In the genomic region with DNA sequence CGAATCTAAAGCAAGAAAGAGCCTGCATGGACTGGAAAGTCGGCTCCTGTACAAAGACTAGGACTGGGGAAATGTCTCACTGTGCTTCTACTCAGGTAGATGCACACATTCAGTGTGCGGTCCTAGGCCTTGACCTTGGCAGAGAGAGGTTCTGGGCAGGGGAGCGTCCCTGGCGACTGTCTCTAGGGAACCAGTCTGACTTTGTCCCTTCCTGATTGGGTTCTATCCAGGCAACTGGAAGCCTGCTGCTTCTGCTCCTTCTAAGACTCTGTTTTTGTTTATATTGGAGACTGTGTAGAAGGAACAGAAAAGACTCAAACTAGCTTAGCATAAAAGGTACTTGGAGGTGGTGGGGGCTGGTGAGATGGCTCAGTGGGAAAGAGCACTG, we compare ENCODE assay signal across 15 mouse cellular contexts. TPM values are rescaled to one million over a fixed set of nuclear protein-coding genes. Genes with fewer than 3 reads are reported as not detected.
DNase-seq lines count a peak whose midpoint lies in the region; ATAC-seq lines count a peak whose summit lies in the region.
"Had no signal": no experiment of that assay in that cellular context is flagged by ENCODE, and none has a peak within 500 bp of the region (broad histone marks: within the 10 kb centered on the region; RNA-seq: fewer than 3 reads in every experiment).

No protein-coding gene starts in this region.

- H3K4me2 ChIP-seq in intestine, embryonic 15.5 days (replicated peaks) = no peak overlapping the region
- H3K4me2 ChIP-seq in intestine, embryonic 16.5 days (ENCODE audit: low read depth, low read length) = no peak overlapping the region
- no peak overlapping the region for H3K4me2 ChIP-seq in midbrain, embryonic 11.5 days
- H3K4me2 ChIP-seq in midbrain, embryonic 15.5 days = no peak overlapping the region
- H3K4me2 ChIP-seq: liver, embryonic 12.5 days had no signal

- H3K27ac ChIP-seq in intestine, embryonic 15.5 days = 0 out of 2 replicates have a peak overlapping the region, but pooled peaks have one; percentile 33
- H3K27ac ChIP-seq in intestine, embryonic 16.5 days (ENCODE audit: low read length) = no peak overlapping the region
- H3K27ac ChIP-seq in midbrain, embryonic 11.5 days (ENCODE audit: low read depth, low read length) = no peak overlapping the region
- H3K27ac ChIP-seq in midbrain, embryonic 15.5 days = no peak overlapping the region
- H3K27ac ChIP-seq: liver, embryonic 12.5 days; macrophage had no signal

- no peaks in the 10 kb centered on the region for H3K27me3 ChIP-seq in intestine, embryonic 15.5 days (replicated peaks)
- H3K27me3 ChIP-seq in intestine, embryonic 16.5 days (replicated peaks; ENCODE audit: control insufficient read depth, insufficient read depth, low read length) = no peaks in the 10 kb centered on the region
- H3K27me3 ChIP-seq in midbrain, embryonic 11.5 days (ENCODE audit: control insufficient read depth, insufficient read depth, low read length) = no peaks in the 10 kb centered on the region
- no peaks in the 10 kb centered on the region for H3K27me3 ChIP-seq in midbrain, embryonic 15.5 days (replicated peaks)

- no peak overlapping the region; the same call in 1 of the 2 replicates for H3K9ac ChIP-seq in intestine, embryonic 15.5 days
- no peak overlapping the region for H3K9ac ChIP-seq in intestine, embryonic 16.5 days (ENCODE audit: low read depth, low read length)
- H3K9ac ChIP-seq in midbrain, embryonic 11.5 days (ENCODE audit: low read length) = no peak overlapping the region
- H3K9ac ChIP-seq in midbrain, embryonic 15.5 days = no peak overlapping the region
- H3K9ac ChIP-seq: liver, embryonic 12.5 days had no signal

- H3K36me3 ChIP-seq in intestine, embryonic 15.5 days = no peaks in the 10 kb centered on the region
- H3K36me3 ChIP-seq in intestine, embryonic 16.5 days (ENCODE audit: control insufficient read depth, insufficient read depth, low read length) = no peaks in the 10 kb centered on the region
- H3K36me3 ChIP-seq in midbrain, embryonic 11.5 days (ENCODE audit: control insufficient read depth, insufficient read depth, low read length) = no peaks in the 10 kb centered on the region
- no peaks in the 10 kb centered on the region for H3K36me3 ChIP-seq in midbrain, embryonic 15.5 days (replicated peaks)
- H3K36me3 ChIP-seq: liver, embryonic 12.5 days had no signal

- no peak overlapping the region for H3K4me3 ChIP-seq in intestine, embryonic 15.5 days (replicated peaks)
- no peak overlapping the region for H3K4me3 ChIP-seq in intestine, embryonic 16.5 days (ENCODE audit: low read length)
- no peak overlapping the region for H3K4me3 ChIP-seq in midbrain, embryonic 11.5 days (ENCODE audit: low read depth, low read length)
- H3K4me3 ChIP-seq in midbrain, embryonic 15.5 days = no peak overlapping the region
- H3K4me3 ChIP-seq: liver, embryonic 12.5 days had no signal

- H3K4me1 ChIP-seq in intestine, embryonic 15.5 days (replicated peaks) = peaks cover 45% of the 10 kb centered on the region
- peaks cover 58% of the 10 kb centered on the region for H3K4me1 ChIP-seq in intestine, embryonic 16.5 days (ENCODE audit: control insufficient read depth, insufficient read depth, low read length)
- peaks cover 14% of the 10 kb centered on the region for H3K4me1 ChIP-seq in midbrain, embryonic 11.5 days (ENCODE audit: control insufficient read depth, insufficient read depth, low read length)
- H3K4me1 ChIP-seq in midbrain, embryonic 15.5 days = peaks cover 35% of the 10 kb centered on the region

- DNase-seq in midbrain, embryonic 11.5 days (ENCODE audit: low spot score, missing footprints) = peak; percentile 79
- peak; percentile 20 to 62 for DNase-seq in kidney, postnatal 25 days
- DNase-seq in neural tube, embryonic 10.5 days (ENCODE audit: extremely low spot score, low spot score) = no peak
- DNase-seq in embryo, embryonic 11 days = no peak
- DNase-seq: adrenal gland, postnatal 25 days; cerebellum, adult 9-10 months; gastrocnemius, postnatal 14 days; heart, postnatal 36 days; midbrain, embryonic 14.5 days; thymus, adult 2 months had no signal

- ATAC-seq in intestine, embryonic 15.5 days = no peak
- no peak for ATAC-seq in intestine, embryonic 16.5 days
- no peak for ATAC-seq in midbrain, embryonic 11.5 days (ENCODE audit: low FRiP score)
- ATAC-seq in midbrain, embryonic 15.5 days (replicated peaks) = no peak
- ATAC-seq: liver, embryonic 12.5 days had no signal

- 51% methylated on average over 5 of the region's 5 CpGs for whole genome bisulfite sequencing in intestine, embryonic 15.5 days
- WGBS in intestine, embryonic 16.5 days = 53% methylated on average over 5 of the region's 5 CpGs
- 76% methylated on average over 5 of the region's 5 CpGs for WGBS in midbrain, embryonic 11.5 days
- 65% methylated on average over 5 of the region's 5 CpGs for WGBS in midbrain, embryonic 15.5 days

- no peaks in the 10 kb centered on the region for H3K9me3 ChIP-seq in intestine, embryonic 15.5 days
- no peaks in the 10 kb centered on the region for H3K9me3 ChIP-seq in intestine, embryonic 16.5 days (ENCODE audit: control insufficient read depth, low read length)
- H3K9me3 ChIP-seq in midbrain, embryonic 11.5 days (ENCODE audit: control insufficient read depth, low read length) = no peaks in the 10 kb centered on the region
- no peaks in the 10 kb centered on the region for H3K9me3 ChIP-seq in midbrain, embryonic 15.5 days
- H3K9me3 ChIP-seq: liver, embryonic 12.5 days had no signal

RNA-seq across cellular contexts. Expression of a gene that starts 32.1 kb away (rescaled TPM):
- 144 and 173 TPM in 2 replicates for polyA plus RNA-seq in intestine, embryonic 15.5 days (2015; fragmentation: Nextera tagmentation; extraction: Ambion mirVana)
- polyA plus RNA-seq in intestine, embryonic 16.5 days (2015; fragmentation: Nextera tagmentation; extraction: Ambion mirVana) = 135 and 142 TPM in 2 replicates
- polyA plus RNA-seq in midbrain, embryonic 11.5 days (2014; fragmentation: Nextera tagmentation; extraction: Ambion mirVana) = 158 and 189 TPM in 2 replicates
- polyA plus RNA-seq in midbrain, embryonic 15.5 days (2015; fragmentation: Nextera tagmentation; extraction: Ambion mirVana) = 125 and 128 TPM in 2 replicates

Comparison
In these comparisons a context has a peak if more than half of its experiments do, and no peak if none do; other contexts are left out.
1. DNase-seq: peak in midbrain, embryonic 11.5 days (single experiment) and kidney, postnatal 25 days (2 of 2); none in neural tube, embryonic 10.5 days (single experiment) and embryo, embryonic 11 days (single experiment).